Mouse (Mus musculus) intestine, embryonic 16.5 days (tissue): ENCODE measurements around the gene Gm11077. TPM values are rescaled to one million over a fixed set of nuclear protein-coding genes. Genes with fewer than 3 reads are reported as not detected.

Experiments used
- ATAC-seq: fragments of 200-750 bp; cut with Nextera tagmentation; 2 replicates; pipeline ENCODE4 v1.8.0; 2017; ENCODE audit warnings: moderate TSS enrichment, moderate library complexity
- H3K27ac ChIP-seq: fragments of 300-500 bp; sonication (generic); 2 replicates; pipeline ENCODE4 v1.5.1; 2014; ENCODE audit warnings: mild to moderate bottlenecking, low read length
- H3K27me3 ChIP-seq: fragments of 300-500 bp; sonication (generic); replicated peaks from 2 replicates; pipeline ENCODE4 v1.6.1; 2014; ENCODE audit warnings: low read length, control low read depth, mixed read lengths; ENCODE audit not compliant: control insufficient read depth, insufficient read depth
- H3K36me3 ChIP-seq: fragments of 300-500 bp; sonication (generic); 2 replicates; pipeline ENCODE4 v1.6.1; 2014; ENCODE audit warnings: low read length, control low read depth; ENCODE audit not compliant: control insufficient read depth, insufficient read depth
- H3K4me1 ChIP-seq: fragments of 300-500 bp; sonication (generic); 2 replicates; pipeline ENCODE4 v1.6.1; 2014; ENCODE audit warnings: low read length, control low read depth, mixed read lengths; ENCODE audit not compliant: control insufficient read depth, insufficient read depth
- H3K4me2 ChIP-seq: fragments of 300-500 bp; sonication (generic); 2 replicates; pipeline ENCODE4 v1.6.1; 2014; ENCODE audit warnings: low read depth, low read length, control low read depth
- H3K4me3 ChIP-seq: fragments of 300-500 bp; sonication (generic); 2 replicates; pipeline ENCODE4 v1.5.1; 2014; ENCODE audit warnings: mild to moderate bottlenecking, low read length
- H3K9ac ChIP-seq: fragments of 300-500 bp; sonication (generic); 2 replicates; pipeline ENCODE4 v1.6.1; 2014; ENCODE audit warnings: low read depth, low read length
- H3K9me3 ChIP-seq: fragments of 300-500 bp; sonication (generic); 2 replicates; pipeline ENCODE4 v1.6.1; 2016; ENCODE audit warnings: low read length, control low read depth; ENCODE audit not compliant: control insufficient read depth
- WGBS: fragments of 180-500 bp; shearing (Covaris S2); extraction: QIAGEN DNeasy Blood & Tissue Kit; methylation state at CpG from one replicate; pipeline ENCODE4 v1.1.7; 2014; 5-methylcytosine and 5-hydroxymethylcytosine counted together
- polyA plus RNA-seq: library from polyadenylated mRNA; unstranded; fragments of >200 nt; fragmentation: Nextera tagmentation; extraction: Ambion mirVana; gene quantifications from 2 replicates; pipeline ENCODE4 v1.2.1, GENCODE M21; 2015

Gm11077 gene
- polyA plus RNA-seq, 1 experiment from 2014 or later: not detected

DNA sequence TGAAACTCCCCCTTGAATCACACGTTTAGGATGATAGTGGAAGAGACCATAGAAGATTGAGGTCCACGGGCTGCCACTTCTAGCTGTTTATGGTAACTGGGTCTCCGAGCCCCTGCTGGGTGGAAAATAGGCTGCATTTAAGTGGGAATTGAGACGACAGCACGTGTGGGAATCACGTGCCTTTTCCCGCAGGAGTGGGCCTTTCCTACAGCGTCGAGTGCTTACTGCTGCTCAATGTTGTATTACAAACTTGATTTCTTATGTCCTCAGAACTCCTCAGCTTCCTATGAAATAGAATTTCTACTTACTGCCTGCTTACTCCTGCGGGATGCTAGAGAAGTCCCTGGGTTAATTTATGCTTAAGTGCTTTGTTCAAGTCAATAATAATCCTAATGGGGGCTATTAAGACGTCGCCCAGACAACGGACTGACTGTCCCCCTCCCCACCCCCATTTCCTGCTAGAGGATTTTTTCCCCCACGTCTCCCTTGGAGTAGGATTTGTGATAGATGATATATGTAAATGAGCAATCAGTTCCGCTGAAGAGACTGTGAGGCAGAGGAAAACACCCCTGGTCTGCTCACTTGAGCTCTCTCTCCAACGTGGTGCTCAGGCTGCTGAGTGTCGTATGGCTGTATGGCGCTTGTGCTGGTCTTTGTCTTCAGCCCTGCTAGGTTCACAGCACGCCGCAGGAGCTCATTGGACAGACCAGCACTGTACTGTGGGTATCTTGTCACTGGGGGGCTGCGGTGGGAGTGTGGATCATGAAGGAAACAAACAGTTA is 40.0 kb downstream of the Gm11077 start:
- ATAC-seq: no peak
- Histone ChIP-seq H3K4me1 (no peaks in the 10 kb centered on the region), H3K4me3 (no peak overlapping the region), H3K27me3 (no peaks in the 10 kb centered on the region), H3K27ac (no peak overlapping the region), H3K36me3 (no peaks in the 10 kb centered on the region), H3K4me2 (no peak overlapping the region), H3K9ac (no peak overlapping the region), H3K9me3 (no peaks in the 10 kb centered on the region)
- 47% methylated on average over 21 of the region's 21 CpGs for WGBS

DNA sequence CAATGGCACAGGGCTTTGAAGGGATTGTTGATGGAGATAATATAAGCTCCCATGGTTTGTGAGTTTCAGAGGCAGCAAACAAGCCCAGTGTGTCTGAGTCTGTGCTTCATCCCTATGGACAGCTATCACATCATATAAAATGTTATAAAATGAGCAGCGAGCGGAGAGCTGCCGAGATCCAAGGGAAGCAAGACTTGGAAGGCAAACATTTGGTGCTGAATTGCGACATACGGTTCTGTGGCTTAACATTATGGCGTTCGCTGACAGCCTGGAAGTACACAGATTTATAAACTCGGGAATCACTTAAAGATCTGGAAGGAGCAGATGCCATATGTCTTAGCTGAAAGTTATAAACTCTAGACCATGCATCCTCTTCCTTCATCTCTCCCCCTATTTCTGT is 47.2 kb downstream of the Gm11077 start:
- Histone ChIP-seq H3K4me3 (no peak overlapping the region), H3K27me3 (no peaks in the 10 kb centered on the region), H3K27ac (no peak overlapping the region), H3K4me2 (no peak overlapping the region), H3K36me3 (no peaks in the 10 kb centered on the region), H3K9ac (no peak overlapping the region), H3K9me3 (no peaks in the 10 kb centered on the region), H3K4me1 (no peaks in the 10 kb centered on the region)
- 0 out of 2 replicates have a peak, but pooled peaks have one; percentile 16 for ATAC-seq
- 55% methylated on average over 8 of the region's 8 CpGs for WGBS

DNA sequence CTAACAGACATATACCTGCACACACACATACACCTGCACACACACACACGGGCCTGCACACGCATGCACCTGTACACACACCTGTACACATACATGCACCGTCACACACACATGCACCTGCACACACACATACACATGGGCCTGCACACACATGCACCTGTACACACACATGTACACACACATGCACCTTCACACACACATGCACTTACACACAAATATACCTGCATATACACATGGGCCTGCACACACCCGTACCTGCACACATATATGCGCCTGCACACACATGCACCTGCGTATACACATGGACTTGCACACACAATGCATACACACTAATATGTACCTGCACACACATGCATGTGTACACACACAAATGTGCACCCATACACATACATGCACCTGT is 53.4 kb downstream of the Gm11077 start:
- H3K9me3 ChIP-seq: no peaks in the 10 kb centered on the region
- no peaks in the 10 kb centered on the region for H3K36me3 ChIP-seq
- no peak for ATAC-seq
- no peaks in the 10 kb centered on the region; the same call in 1 of the 2 replicates for H3K4me1 ChIP-seq
- 98% methylated on average over 6 of the region's 6 CpGs for WGBS
- H3K4me2 ChIP-seq: no peak overlapping the region
- no peak overlapping the region for H3K27ac ChIP-seq
- no peaks in the 10 kb centered on the region for H3K27me3 ChIP-seq
- no peak overlapping the region for H3K9ac ChIP-seq
- no peak overlapping the region for H3K4me3 ChIP-seq

DNA sequence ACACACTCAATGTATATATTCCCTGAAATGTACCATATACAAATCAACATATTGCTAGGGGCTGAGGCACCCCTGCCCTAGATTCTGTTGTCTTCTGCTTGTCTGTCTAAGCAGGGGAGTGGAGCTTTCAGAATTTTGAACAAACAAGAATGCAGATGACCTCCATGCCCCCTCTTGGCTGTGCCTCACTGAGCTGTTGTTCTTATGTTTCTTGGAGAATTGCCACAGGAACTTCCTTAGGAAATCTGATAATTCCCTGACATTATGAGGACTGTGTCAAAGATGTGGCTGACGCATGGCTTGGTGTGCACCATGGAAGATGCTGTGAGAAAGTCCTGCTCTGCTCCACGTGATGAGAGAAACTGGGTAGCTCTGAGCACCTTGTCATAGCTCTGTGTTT is 57.0 kb downstream of the Gm11077 start:
- Histone ChIP-seq H3K27me3 (no peaks in the 10 kb centered on the region), H3K4me3 (no peak overlapping the region), H3K4me1 (no peaks in the 10 kb centered on the region; the same call in 1 of the 2 replicates), H3K27ac (no peak overlapping the region), H3K36me3 (no peaks in the 10 kb centered on the region), H3K9me3 (no peaks in the 10 kb centered on the region), H3K9ac (no peak overlapping the region), H3K4me2 (no peak overlapping the region)
- ATAC-seq: no peak
- WGBS: 63% methylated on average over 2 of the region's 2 CpGs

DNA sequence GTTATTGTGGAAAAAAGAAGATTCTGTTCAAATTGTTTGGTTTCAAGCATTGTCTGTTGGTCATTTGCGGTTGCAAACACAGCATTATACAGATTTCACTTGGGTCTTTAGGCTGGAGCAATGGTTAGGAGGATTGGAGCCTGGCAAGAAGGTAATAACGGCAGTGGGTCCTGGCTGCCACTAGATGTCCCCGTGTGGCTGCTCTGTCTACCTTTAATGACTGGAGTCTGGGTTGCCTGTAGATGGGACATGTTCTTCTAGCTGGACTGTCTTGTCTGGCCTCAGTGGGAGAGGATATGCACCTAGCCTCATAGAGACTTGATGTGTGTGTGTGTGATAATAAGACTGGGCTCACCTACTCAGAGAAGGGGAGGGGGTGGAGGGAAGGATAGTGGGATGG is 60.8 kb downstream of the Gm11077 start:
- Histone ChIP-seq H3K36me3 (no peaks in the 10 kb centered on the region), H3K4me3 (no peak overlapping the region), H3K4me2 (no peak overlapping the region), H3K27me3 (no peaks in the 10 kb centered on the region), H3K9me3 (no peaks in the 10 kb centered on the region), H3K4me1 (no peaks in the 10 kb centered on the region; the same call in 1 of the 2 replicates), H3K9ac (no peak overlapping the region), H3K27ac (no peak overlapping the region)
- no peak for ATAC-seq
- WGBS: 42% methylated on average over 3 of the region's 3 CpGs

DNA sequence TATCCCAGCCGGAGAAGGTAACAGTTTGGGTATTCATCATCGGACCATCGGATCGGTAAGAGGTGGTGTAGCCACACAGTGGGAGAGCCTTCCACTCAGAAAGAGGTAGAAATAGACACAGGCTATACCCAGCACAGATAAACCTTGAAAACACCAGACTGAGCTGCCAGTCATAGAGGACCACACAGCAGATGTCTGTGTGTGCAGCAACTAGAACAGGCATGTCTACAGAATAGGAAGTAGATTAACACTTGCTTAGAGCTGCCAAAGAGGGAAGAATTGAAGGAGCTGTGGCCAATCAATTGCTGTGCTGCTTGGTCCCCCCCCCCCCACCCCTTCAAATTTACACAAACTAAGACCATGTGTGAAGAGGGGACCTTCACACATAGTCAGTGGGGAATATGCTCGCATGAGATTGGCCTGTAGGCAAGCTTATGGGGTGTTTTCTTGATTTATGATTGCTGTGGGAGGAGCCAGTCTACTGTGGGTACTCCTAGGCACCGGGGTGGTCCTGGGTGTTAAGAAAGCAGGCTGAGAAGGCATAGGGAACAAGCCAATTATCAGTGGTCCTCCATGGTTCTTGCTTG is 64.7 kb downstream of the Gm11077 start:
- ATAC-seq: no peak
- Histone ChIP-seq H3K27me3 (no peaks in the 10 kb centered on the region), H3K4me1 (no peaks in the 10 kb centered on the region), H3K4me3 (no peak overlapping the region), H3K4me2 (no peak overlapping the region), H3K36me3 (no peaks in the 10 kb centered on the region), H3K9me3 (no peaks in the 10 kb centered on the region), H3K9ac (no peak overlapping the region), H3K27ac (no peak overlapping the region)
- WGBS: 91% methylated on average over 6 of the region's 6 CpGs

DNA sequence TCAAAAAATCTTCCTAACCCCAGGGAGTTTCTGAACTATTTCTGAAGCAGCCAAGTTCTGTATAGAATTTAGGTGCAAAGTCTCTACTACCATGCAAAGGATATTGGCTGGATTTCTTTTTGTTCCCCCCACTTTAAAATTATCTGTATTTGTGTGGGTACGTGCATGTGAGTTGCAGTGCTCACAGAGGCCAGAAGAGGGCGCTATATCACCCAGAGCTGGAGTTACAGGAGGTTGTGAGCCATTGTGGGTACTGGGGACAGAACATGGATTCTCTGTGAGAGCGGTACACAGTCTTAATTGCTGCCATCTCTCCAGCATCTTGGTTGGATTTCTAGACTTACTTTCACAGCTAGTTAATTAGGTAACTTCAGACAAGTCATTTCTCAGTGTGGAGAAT is 69.8 kb downstream of the Gm11077 start:
- no peak for ATAC-seq
- no peak overlapping the region for H3K4me3 ChIP-seq
- no peak overlapping the region for H3K4me2 ChIP-seq
- H3K4me1 ChIP-seq: no peaks in the 10 kb centered on the region
- H3K9me3 ChIP-seq: no peaks in the 10 kb centered on the region
- H3K36me3 ChIP-seq: no peaks in the 10 kb centered on the region
- no peaks in the 10 kb centered on the region for H3K27me3 ChIP-seq
- H3K27ac ChIP-seq: no peak overlapping the region
- no peak overlapping the region for H3K9ac ChIP-seq
- WGBS: 69% methylated on average over 3 of the region's 3 CpGs

DNA sequence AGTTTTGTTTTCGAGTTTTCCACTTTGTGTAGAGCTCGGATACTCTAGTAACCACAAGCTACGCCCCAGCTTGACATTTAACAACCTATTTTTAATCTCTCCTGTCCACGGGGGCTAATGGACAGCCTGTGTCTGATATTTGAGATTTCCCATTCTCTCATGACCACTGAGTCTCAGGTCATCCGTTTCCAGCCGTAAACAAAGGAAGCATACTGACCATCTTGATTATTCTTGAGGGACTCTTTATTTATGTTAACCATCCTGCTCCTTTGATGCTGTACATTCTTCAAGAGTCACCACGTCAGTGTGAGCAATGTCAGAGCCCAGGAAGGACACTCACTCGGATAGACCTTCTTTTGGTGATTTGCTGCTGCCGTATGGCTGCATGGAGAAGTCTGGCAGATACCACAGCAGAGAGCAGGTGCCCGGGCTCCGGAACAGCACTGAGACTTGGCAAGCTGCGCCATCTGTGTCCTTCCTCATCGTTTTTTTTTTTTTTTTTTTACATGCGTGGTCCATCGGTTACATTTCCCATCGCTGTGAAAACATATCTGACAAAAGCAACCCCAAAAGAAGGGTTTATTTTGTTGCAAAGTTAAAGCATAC is 70.5 kb downstream of the Gm11077 start:
- Histone ChIP-seq H3K27me3 (no peaks in the 10 kb centered on the region), H3K36me3 (no peaks in the 10 kb centered on the region), H3K4me1 (no peaks in the 10 kb centered on the region), H3K27ac (no peak overlapping the region), H3K9me3 (no peaks in the 10 kb centered on the region), H3K4me3 (no peak overlapping the region), H3K4me2 (no peak overlapping the region), H3K9ac (no peak overlapping the region)
- no peak for ATAC-seq
- 70% methylated on average over 16 of the region's 16 CpGs for WGBS

DNA sequence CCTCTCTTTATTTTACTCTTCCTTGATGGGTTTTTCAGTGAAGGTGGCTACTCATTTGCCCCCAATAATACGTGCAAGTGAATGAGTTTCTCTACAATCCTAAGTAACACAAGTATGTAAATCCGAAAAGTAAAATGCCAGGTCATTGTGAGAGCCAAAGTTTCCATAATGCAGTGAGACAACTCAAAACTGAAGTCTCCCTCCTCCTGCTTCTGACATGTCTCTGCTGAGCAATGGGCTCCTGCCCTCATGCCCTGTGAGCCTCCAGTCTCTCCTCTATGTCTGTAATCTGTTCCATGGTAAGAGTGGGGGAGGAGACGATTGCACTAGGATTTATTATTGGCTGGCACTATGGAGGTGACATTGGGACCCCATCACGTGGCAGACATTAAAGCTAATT is 71.5 kb downstream of the Gm11077 start:
- Histone ChIP-seq H3K4me1 (no peaks in the 10 kb centered on the region), H3K4me3 (no peak overlapping the region), H3K27ac (no peak overlapping the region), H3K9ac (no peak overlapping the region), H3K27me3 (no peaks in the 10 kb centered on the region), H3K4me2 (no peak overlapping the region), H3K9me3 (no peaks in the 10 kb centered on the region), H3K36me3 (no peaks in the 10 kb centered on the region)
- no peak for ATAC-seq
- WGBS: 91% methylated on average over 4 of the region's 4 CpGs
